Mouse (Mus musculus) retina, embryonic 14.5 days (tissue): Measurements from ENCODE around the gene Cdiptos.

Experiments used
- DNase-seq: peaks from one replicate; pipeline ENCODE4 v3.0.0-alpha.2; 2015; ENCODE audit warnings: low spot score

Cdiptos gene

DNA sequence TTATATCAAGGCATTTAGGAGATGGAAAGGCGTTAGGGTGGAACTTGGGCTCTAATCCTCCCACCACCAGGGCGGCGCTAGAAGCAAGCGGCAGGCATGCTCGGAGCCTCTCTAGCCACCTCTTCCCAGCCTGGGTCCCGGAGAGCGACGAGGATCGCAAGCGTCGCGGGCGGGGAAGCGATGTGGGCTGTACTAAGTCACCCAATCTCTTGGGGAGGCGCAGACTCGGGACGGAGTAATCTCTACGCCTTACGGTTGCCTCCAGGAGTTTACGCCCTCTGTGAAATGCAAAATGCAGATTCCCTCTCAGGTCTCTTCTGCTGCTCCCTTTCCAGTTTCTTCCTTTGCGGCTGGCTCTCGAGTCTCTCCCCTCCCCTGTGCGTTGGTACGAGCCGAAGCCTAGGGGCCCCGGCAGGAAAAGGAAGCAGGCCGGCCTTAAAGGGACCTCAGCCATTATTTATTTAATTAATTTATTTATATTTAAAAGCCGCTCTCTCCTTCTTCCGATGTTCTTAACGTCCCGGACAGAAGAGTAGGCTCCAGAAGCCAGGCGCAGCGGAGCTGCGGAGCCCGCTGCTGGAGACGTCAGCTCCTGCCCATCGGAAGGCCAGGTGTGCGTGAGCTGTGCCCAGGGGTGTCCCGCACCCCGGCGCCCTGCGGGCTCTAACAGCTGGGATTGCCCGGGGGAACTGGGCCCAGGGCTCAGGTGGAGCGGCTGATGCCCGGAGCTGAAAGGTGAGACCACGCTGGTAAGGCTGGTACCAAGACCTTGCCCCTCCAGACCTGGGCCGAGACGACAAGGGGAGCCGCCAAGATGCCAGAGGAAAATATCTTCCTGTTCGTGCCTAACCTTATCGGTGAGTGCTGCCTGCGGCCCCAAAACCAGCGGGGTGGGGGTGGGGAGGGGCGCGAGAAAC is at the start of gene Cdiptos:
TSS of gene Cdiptos (minus strand) at position 149 of the 917 bp plus-strand sequence.
- DNase-seq = peak; percentile 98

DNA sequence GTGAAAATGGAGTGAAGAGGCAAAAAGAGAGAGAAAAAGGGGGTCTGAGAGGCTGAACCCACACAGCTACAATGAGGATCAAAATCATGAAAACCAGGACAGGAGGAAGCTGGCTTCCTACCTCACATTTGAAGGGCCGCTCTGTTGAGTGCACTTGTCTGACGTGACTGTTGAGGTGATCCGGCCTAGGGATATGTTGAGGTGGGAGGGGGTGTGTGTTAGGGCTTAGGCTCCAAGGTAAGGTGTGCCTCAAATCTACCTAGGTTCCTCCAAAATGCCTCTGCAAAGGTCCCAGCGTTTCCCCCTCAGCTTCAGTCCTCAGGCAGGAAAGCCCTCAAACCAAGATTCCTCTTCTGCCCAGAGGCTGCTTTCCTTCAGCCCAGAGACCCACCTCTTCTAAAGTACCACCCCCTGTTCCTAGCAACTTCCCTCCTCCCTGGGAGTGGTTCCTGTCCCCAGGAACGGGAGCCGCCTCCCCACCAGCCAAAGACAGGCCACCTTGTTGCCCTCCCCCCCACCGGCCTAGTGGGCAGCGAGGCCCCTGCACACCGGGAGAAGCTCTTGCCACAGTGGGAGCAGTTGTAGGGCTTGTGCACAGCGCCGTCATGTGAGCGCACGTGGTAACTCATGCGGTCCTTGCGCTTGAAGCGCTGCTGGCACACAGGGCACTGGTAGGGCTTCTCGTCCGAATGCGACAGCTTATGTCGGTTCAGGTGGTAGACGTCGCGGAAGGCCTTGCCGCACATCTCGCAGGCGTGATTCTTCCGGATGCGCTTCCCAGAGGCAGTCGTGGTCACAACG is 49.1 kb upstream of the Cdiptos start:
- peak; percentile 77 for DNase-seq

DNA sequence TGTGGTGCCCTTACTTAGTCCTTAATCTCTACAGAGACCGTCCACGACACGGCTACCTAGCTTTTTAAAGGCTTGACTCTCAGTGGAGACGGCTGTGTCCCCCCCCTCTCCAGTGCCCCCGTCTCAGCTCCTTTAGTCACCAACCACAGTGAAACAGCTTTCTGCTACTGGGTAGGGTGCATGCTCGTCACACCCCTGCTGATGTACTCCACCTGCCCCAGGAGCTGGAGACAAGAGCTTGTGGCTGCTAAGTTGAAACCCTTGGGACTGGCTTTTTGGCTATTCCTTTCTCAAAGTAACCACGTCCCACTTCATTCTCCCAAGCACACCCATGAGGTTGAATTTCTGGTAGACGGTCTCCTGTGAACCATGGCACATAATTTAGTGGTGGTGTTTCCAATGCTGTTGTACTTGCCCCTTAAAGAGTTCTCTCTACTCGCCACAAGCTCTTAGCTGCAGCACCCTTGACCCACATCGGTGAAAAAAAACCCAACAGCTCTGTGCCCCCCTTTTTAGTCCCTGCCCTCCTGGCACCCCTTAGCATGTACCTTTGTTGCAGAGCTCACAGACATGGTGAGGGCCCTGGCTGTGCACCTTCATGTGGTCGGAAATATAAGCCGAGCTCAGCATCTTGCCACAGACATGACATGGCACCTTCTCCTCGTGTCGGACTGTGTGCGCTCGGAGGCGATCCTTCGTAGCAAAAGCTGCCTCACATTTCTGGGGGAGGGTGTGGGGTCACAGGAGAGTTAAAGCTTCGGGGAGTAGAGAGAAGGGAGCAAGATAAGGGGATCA is 48.2 kb upstream of the Cdiptos start:
- no peak for DNase-seq

DNA sequence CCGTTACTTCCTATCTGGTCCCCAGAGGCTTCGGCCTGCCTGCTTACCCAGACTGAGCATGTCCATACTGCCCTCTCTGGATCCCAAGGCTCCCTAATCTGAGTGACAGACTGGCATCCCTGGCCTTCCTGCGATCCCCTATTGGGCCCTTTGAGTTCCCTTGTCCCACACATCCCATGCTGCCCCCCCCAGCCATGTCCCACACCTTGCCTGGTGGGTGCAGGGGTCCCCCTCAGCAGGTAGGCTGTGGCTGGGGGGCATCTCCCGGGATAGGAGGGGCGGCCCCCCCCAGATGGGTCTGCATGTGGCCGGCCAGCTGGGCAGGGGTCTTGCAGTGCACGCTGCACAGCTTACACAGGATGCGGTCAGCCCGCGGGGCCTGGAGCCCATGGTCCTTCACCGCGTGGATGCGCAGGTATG is 47.4 kb upstream of the Cdiptos start:
- no peak for DNase-seq

DNA sequence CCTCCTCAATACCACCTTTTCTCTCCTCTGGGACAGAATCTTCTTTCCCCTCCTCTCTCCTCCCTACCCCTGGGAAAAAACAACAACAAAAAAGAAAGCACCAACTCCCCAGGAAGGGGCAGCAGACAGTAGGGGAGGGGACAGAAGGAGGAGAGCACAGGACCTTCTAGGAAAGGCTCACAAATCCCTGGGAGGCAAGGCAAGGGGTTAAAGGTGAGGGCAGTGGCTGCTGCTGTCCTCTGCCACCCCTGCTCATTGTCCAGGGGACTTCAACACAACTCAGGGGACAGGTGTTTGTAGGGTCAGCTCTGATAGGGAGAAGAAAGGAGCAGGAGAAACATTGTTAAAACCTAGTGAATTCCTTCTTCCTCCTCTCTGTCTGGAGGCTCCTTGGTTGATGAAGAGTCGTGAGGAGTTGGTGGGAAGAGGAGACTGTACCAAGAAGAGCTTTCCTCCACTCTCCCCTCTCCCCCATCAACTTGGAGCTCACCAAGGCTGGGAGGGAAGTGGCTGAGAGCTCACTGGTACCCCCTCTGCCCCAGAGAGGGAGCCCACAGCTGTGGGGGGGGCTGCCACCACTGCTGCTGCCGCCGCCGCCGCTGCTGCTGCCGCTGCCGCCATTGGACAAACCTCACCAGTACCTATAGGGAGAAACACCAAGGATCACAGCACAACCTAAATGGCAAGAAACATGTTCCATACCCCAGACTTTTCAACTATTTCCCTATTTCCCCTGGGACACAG is 46.8 kb upstream of the Cdiptos start:
- no peak for DNase-seq

DNA sequence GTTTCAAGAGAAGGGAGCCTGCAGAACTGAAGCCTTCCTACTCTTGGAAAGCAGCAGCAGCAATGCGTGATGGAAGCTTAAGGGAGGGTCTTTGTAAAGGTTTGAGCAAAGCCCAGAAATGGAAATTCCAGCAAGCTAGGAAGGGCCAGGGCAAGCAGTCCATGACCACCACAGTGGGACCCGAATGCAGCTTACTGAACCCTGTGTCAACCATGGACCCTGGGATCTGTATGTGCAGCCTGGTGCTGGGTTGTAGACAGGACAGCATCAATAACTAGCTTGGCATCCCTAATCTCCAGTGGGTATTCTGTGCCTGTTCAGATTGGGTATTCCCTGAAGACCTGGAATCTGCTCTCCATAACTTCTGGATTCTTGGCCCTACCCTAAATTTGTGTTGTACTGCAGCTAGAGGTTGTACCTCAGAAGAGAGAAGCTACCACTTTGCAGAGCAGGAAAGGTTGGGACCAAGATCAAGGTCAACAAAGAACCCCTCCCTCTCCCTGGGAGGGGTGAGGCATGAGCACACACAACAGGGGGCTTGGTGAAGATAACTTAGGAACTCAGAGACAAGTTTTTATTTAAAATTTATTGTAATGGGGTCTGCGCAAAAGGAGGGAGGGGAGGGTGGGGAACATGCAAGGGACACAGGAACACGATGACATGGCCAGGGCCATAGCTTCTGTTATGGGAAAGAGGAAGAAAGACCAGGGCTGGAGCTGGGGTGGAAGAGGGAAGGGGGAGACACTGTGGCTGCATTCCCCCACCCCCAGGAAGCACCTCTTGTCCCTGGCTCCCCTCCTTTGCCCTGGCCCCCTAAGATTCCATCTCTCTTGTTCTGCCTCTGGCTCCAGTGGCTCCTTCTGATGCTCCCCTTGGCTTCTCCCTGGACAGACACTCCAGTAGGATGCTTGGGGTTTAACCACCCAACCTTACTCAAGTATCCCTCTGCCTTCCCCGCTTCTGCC is 45.9 kb upstream of the Cdiptos start:
- DNase-seq = peak; percentile 49

DNA sequence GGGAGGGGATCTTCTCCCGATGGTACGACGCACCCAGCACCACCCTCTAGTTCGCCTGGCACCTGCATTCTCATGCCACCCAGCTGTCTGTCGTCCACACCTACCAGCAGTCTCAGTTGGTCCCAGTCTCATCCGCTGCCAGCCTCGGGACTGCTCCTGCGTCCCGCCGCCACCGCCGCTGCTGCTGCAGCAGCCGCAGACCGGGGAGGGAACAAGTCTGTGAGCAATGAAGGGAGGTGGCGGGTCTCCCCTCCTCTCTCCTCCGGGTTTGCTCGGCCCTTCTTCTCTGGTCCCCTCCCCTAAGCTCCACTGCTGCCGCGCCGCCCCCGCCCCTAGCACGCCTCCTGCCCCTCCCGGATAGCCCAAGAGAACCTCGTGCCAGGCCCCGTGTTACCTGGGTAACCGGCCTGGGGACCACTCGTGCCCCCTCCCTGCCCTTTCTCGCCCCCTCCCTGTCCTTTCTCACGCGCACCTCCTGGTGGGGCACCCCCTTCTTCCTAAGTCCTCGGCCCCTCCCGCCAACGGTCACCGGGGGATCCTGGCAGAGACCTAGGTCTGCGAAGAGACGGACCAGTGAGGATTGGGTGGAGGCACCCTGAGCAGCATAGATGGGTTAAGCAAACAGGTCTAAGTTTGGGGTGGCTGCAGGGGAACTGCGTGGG is 45.1 kb upstream of the Cdiptos start, which contains the start of the genes Gm42742 and Prrt2:
TSS of gene Gm42742 (minus strand) at position 197 of the 662 bp plus-strand sequence.
TSS of gene Prrt2 (minus strand) at position 311 of the 662 bp plus-strand sequence.
- DNase-seq = peak; percentile 54

DNA sequence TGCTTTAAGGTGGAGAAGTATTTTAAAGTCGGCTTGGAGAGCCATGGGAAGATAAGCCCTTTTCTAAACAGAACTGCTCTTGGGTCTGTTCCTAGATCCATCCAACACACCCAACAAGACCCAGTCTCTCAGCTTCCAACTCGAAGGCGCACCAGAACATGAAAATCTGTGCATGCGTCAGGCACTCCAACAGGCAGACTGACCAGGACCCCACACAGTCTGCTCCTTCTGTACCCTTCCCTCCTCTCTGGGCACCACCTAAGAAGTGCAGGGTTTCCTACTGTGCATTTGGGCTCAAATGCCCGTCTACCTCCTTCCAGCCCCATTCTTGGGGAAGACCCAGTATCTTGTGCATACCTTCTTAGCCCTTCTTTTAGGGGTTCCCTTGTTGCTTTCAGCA is 44.6 kb upstream of the Cdiptos start:
- DNase-seq = no peak

DNA sequence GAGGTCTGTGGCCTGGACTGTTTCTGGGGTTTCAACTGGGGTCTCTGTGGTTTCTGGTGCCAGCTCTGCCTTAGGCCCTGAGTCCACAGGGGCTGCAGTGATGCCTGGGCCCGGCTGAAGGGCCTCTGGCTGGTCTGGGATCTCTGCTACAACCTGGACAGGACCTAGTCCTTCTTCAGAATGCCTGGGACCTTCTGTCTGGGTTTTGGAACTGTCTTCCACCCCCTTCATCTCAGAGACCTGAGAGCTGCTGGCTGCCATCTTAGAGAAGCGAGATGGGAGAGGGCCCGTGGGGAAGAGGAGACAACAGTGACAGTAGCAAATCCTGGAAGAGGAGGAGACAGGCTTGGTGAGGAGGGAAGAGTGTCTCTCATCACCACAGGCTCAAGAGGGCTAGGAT is 44.1 kb upstream of the Cdiptos start:
- DNase-seq = no peak

DNA sequence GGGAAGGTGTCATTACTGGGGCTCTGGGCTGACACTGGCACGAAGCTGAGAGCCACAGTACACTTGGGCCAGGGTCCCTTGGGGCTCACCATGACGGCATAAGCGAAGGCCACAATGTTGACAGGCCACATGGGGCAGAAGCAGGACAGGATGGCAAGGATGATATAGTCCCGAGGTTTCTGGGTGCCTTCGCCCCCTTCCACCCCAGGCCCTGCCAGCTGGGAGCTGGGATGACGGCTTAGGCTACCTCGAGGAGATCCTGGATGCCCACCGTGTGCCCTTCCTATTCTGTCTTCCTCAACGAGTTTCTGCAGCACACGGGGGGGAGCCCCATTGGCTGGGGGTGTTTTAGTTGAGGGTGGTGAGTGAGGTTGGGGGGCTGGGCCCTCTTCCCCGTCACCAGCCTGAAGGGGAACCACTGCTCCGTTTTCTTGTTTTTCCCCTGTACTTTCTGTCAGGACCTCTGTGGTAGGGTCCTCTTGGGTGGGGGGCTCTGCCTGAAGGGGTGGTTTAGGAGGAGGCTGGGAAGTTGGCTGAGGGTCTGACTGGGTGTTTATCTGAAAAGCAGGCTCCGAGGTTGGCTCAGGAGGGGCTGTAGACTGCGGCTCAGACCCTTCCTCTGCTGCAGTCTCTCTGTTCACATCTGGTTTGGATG is 43.5 kb upstream of the Cdiptos start:
- no peak for DNase-seq

DNA sequence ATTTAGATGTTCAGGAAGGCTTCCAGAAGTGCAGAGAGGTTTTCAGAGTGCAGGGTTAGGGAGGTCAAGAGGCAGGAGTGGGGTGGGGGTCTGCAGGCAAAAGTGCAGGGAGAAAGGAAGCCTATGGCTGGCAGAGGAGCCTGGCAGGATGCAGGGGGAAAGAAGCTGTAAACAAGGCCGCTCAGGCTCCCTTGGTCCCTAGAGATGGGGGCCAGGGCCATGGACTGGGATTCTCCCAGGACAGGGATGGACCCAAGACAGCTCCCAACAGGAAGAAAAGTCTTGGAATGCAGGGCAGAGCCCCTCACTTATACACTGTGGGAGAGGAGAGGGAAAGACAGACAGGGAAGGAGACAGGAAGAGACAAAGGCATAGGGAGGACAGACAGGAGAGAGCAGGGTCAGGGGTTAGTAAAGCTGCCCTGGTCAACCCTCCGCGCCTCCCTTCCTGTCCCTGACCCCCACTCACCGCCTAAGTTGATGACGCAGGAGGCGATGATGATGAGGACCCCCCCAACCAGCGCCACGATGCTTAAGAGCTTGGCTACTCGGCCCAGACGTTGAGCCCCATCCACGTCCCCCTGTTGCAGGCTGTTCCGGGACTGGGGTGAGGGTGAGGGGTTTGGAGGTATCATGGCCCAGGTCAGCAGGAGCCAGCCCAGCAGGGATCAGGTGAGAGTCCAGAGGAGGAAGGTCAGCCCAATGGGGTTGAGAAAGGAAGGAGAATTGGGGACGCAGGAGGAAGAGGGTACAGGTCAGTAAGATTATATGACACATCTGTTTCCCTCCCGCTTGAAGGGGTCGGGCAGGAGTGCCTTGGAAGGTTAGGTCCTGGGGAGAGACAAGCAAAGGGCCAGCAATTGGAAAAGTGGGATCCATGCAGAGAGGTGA is 42.8 kb upstream of the Cdiptos start:
- no peak for DNase-seq

DNA sequence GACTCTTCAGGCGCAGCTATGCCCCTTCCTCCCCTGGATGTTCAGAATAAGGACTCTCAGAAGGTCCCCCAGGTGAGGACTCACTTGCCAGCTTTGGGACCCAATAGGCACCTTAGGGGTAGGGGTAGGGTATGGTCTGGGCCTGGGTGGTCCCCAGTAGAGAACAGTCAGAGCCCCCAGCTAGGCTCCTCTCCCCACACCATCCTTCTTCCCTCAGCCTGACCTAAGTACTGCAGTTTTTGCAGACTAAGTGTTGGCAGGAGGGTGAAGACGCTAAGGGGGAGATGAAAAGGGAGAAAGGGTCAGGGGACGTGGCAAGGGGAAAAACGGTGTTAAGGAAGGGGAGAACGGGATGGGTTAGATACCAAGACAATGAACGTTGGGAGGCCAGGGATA is 42.0 kb upstream of the Cdiptos start:
- DNase-seq = no peak

DNA sequence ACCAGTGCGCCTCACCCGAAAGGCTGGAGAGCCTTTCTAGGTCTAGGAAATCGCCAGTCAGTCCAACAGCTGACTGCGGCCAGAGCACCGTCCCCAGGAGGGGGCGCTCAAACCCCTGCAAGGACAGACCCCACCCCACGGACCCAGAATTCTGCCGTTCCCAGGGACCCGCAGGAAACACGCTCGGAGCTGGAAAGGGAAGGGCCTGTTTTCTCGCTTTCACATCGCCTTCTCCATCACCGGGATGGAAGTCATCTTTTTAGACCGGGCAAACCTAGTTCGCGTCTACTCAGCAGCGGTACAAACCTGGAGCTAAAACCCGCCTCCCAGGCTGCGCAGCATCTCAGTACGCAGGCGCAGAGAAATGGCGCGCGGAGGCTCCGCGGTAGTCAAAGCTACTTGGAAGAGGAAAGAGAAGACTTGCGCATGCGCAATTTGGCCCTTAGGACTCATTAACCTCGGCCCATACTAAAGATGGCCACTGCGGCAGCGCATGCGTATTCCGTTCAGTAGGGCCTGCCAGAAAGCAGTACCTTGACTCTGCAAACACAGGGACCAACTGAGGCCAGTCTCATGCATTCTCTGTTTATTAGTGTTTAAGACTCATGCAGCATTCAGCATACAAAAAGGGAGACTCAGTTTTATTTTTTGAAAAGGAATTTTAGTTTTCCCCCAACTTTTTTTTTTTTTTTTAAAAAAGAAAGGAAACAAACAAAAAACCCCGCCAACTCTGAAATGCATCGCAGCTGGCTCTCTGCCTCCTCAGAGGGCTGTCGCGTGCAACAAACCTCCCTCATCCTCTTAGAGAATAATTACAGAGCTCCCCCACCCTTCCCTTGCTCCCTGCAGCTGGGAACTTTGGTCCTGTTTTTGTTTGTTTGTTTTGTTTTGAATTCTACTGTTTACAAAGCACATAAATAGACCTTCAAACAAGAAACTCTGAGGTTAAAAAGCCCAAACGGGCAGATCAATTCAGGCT is 41.4 kb upstream of the Cdiptos start, which contains the start of gene Pagr1a:
TSS of gene Pagr1a (minus strand) at position 382 of the 979 bp plus-strand sequence.
- DNase-seq = peak; percentile 100

DNA sequence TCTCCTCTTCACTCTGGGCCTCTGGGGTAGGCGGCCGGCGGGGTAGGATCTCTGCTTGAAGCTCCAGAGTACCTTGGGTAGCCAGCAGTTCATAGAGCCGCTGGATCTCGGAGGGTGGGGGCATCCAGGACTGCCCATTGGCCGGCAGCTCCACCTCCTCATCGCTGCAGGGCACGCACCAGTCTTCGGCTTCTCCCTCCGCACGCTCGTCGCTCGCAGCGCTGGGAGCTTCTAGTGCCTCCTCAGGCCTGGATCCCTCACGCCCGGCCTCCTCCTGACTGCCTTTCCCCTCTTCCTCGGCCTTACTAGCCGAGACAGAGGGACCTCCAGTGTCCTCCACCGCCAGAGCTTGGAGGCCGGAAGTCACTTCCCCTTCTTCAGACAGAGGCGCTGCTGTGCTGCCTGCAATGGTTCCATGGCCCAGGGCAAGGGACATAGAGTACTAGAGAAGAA is 40.6 kb upstream of the Cdiptos start:
- no peak for DNase-seq

DNA sequence TGATC is 40.4 kb upstream of the Cdiptos start, which contains the start of gene Pagr1b:
TSS of gene Pagr1b (minus strand) at position 4 of the 5 bp plus-strand sequence.
- DNase-seq = no peak

DNA sequence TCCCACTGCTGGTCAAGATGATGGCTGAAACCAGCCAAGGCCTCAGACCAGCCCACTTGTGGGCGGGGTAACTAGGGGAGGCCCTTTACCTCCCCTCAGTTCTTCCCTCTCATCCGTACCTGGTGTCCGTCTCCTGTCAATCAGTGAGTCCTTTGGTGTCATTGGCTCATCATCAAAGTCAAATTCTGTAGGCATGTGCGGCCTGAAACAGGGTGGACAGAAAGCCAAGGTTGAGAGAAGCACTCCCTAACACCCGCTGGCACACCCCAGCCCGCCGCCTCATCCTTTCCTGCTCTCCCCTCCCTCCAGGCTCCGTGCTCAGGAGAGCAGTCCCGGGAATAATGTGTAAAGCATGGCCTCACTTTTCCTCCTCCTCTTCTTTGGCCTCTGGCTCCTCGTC is 40.2 kb upstream of the Cdiptos start:
- DNase-seq = peak; percentile 38

DNA sequence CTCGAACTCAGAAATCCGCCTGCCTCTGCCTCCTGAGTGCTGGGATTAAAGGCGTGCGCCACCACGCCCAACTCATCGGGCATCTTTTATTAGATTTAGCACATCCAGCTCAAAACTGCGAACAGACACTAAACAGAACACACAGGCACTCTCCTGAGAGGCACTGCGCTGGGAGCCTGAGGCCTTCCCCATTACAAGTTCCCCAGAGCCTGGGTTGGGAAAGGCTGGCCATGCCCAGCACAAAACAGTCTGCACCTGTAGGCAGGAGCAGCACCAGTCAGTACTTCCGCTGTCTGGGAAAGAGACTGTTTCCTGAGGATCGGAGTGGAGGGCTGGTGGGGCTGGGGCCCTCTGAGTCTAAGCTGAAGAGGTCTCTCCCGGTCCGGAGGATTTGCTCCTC is 39.1 kb upstream of the Cdiptos start:
- DNase-seq = no peak
